ENCODE assay signal across 21 mouse cellular contexts in the genomic region with DNA sequence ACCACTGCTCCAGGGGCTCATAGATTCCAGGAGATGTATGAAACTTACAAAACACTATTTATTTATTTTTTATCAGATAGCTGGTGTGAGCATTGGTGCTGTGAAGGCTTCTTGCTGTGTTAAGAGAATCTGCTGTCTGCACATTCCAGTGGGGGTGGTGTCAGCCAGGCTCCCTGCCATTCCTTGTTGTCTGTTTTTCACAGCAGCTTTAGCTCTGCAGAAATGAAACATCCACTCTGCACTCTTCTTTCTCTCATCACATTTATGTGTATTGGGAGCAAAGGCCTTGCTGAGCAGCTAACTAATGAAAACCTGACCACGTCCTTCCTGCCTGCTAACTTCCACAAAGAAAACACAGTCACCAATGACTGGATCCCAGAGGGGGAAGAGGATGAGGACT. TPM values are rescaled to one million over a fixed set of nuclear protein-coding genes. Genes with fewer than 3 reads are reported as not detected.
DNase-seq lines count a peak whose midpoint lies in the region; ATAC-seq and TF ChIP-seq lines count a peak whose summit lies in the region.
"Had no signal": no experiment of that assay in that cellular context is flagged by ENCODE, and none has a peak within 500 bp of the region (broad histone marks: within the 10 kb centered on the region; RNA-seq: fewer than 3 reads in every experiment).

No protein-coding gene starts in this region.

- no peak overlapping the region for H3K27ac ChIP-seq in heart, embryonic 11.5 days (ENCODE audit: low read depth, low read length)
- peak overlapping the region; percentile 37; the same call in 1 of the 2 replicates for H3K27ac ChIP-seq in left cerebral cortex, adult 2 months
- H3K27ac ChIP-seq: embryonic facial prominence, embryonic 10.5 days; forebrain, embryonic 13.5 days; heart, embryonic 15.5 days; hindbrain, embryonic 15.5 days had no signal

- H3K4me2 ChIP-seq in heart, embryonic 11.5 days, result no peak overlapping the region
- H3K4me2 ChIP-seq: forebrain, embryonic 13.5 days; heart, embryonic 15.5 days; hindbrain, embryonic 15.5 days had no signal

- H3K9ac ChIP-seq in heart, embryonic 11.5 days (ENCODE audit: low read depth, low read length), result no peak overlapping the region
- H3K9ac ChIP-seq: forebrain, embryonic 13.5 days; forebrain, postnatal 0 days; heart, embryonic 15.5 days; hindbrain, embryonic 15.5 days had no signal

- peak; percentile 29 to 33 for DNase-seq in heart, postnatal 10 days
- no peak for DNase-seq in left cerebral cortex, adult 2 months (ENCODE audit: extremely low spot score in 1 of 2, low spot score in 2 of 2)
- DNase-seq in left cerebral cortex, adult 9 months (ENCODE audit: low spot score in 2 of 2), result no peak
- DNase-seq in urinary bladder, postnatal 14 days (ENCODE audit: low spot score), result peak; percentile 6
- no peak for DNase-seq in urinary bladder, adult 2 months (ENCODE audit: low spot score)
- DNase-seq in embryo, embryonic 10 days (ENCODE audit: low spot score), result no peak
- DNase-seq: adrenal gland, postnatal 14 days; cerebellum, adult 18-20 months; cerebellum, adult 9-11 months; cerebellum, postnatal 36 days; forebrain, postnatal 0 days; gastrocnemius, postnatal 36 days; heart, adult 11 months had no signal

- no peaks in the 10 kb centered on the region for H3K9me3 ChIP-seq in heart, embryonic 11.5 days (replicated peaks; ENCODE audit: control insufficient read depth, low read length)
- H3K9me3 ChIP-seq: embryonic facial prominence, embryonic 10.5 days; forebrain, embryonic 13.5 days; heart, embryonic 15.5 days; hindbrain, embryonic 15.5 days had no signal

- TF ChIP-seq CTCF in left cerebral cortex, adult 2 months (IDR thresholded peaks at IDR 0.05), result no peak

- intact Hi-C loops in heart, postnatal 10 days (cut with DNase I), result no loop called here
- intact Hi-C loops in left cerebral cortex, adult 2 months (cut with DNase I), result no loop called here

- ATAC-seq in heart, embryonic 11.5 days (replicated peaks; ENCODE audit: insufficient number of reproducible peaks, low FRiP score, low TSS enrichment), result no peak
- ATAC-seq: activated CD4-positive, CD25-positive, alpha-beta regulatory T cell, adult 4 months; forebrain, embryonic 13.5 days; forebrain, postnatal 0 days had no signal

- WGBS in heart, embryonic 11.5 days (ENCODE audit: insufficient replicate concordance), result 42% methylated on average over 1 of the region's 1 CpGs

- no peaks in the 10 kb centered on the region for H3K27me3 ChIP-seq in heart, embryonic 11.5 days (ENCODE audit: control insufficient read depth, insufficient read depth, low read length)
- H3K27me3 ChIP-seq: forebrain, embryonic 13.5 days; heart, embryonic 15.5 days; hindbrain, embryonic 15.5 days had no signal

- H3K4me1 ChIP-seq in heart, embryonic 11.5 days (ENCODE audit: control insufficient read depth, insufficient read depth, low read length), result no peaks in the 10 kb centered on the region
- H3K4me1 ChIP-seq: embryonic facial prominence, embryonic 10.5 days; forebrain, embryonic 13.5 days; heart, embryonic 15.5 days; hindbrain, embryonic 15.5 days had no signal

- H3K4me3 ChIP-seq in heart, embryonic 11.5 days (ENCODE audit: low read depth, low read length), result no peak overlapping the region
- no peak overlapping the region for H3K4me3 ChIP-seq in left cerebral cortex, adult 2 months
- H3K4me3 ChIP-seq: embryonic facial prominence, embryonic 10.5 days; forebrain, embryonic 13.5 days; heart, embryonic 15.5 days; hindbrain, embryonic 15.5 days had no signal

- H3K36me3 ChIP-seq in heart, embryonic 11.5 days (ENCODE audit: control insufficient read depth, insufficient read depth, low read length), result no peaks in the 10 kb centered on the region; the same call in 1 of the 2 replicates

RNA-seq across cellular contexts. Expression of a gene that starts 4.9 kb away (rescaled TPM):
- 1 to 10 TPM; 2.8 to 3.0 TPM for total RNA-seq in heart, postnatal 10 days (2021)
- 0.61 and 2.5 TPM in 2 replicates for polyA plus RNA-seq in heart, embryonic 11.5 days (2014; fragmentation: Nextera tagmentation; extraction: Ambion mirVana)
- 1 to 10 TPM; 1.8 to 2.8 TPM for total RNA-seq in left cerebral cortex, adult 2 months (2021)
- 0.19 and 0.24 TPM in 2 replicates for polyA plus RNA-seq in urinary bladder, adult 2 months (2012; rRNA removed)
- total RNA-seq: gastrocnemius, adult 8-10 months; MEL had no signal

Comparison
In these comparisons a context has a peak if more than half of its experiments do, and no peak if none do; other contexts are left out.
1. DNase-seq: peak in heart, postnatal 10 days (2 of 2) and urinary bladder, postnatal 14 days (single experiment); none in left cerebral cortex, adult 2 months (0 of 2), left cerebral cortex, adult 9 months (0 of 2), urinary bladder, adult 2 months (single experiment) and embryo, embryonic 10 days (single experiment).